Mouse (Mus musculus): ENCODE measurements around the gene Ddx58.

Ddx58 gene

GRCm38 (mm10) chr4:40239409-40240271, at the start of gene Ddx58:
Gene Ddx58 (minus strand): TSS chr4:40239828.
- in situ Hi-C loops (cut with MboI; ENCODE audit: low pct_unique_long_range_greater_than_20kb in 1 of 2, low sequenced_read_pairs in 2 of 2, unreplicated experiment in 1 of 2): no loop called here

GRCm38 (mm10) chr4:40289046-40289445, 49.4 kb upstream of the Ddx58 start:
- in situ Hi-C loops (cut with MboI; ENCODE audit: low pct_unique_long_range_greater_than_20kb in 1 of 2, low sequenced_read_pairs in 2 of 2, unreplicated experiment in 1 of 2): loop anchor here (25.0 kb wide), 2 partner anchors 152 to 398 kb away; partner anchors contain the start of gene Aco1 (in 1 of the 2)

- in situ Hi-C loops (cut with MboI; ENCODE audit: low pct_unique_long_range_greater_than_20kb in 1 of 2, low sequenced_read_pairs in 2 of 2, unreplicated experiment in 1 of 2): loop anchor here (25.0 kb wide), 2 partner anchors 150 to 400 kb away; partner anchors contain the start of gene Aco1 (in 1 of the 2)
Measured at GRCm38 (mm10) chr4:40287415-40287814, 47.8 kb upstream of the Ddx58 start.

- in situ Hi-C loops (cut with MboI; ENCODE audit: low pct_unique_long_range_greater_than_20kb in 1 of 2, low sequenced_read_pairs in 2 of 2, unreplicated experiment in 1 of 2): loop anchor here (25.0 kb wide), 2 partner anchors 148 to 402 kb away; partner anchors contain the start of gene Aco1 (in 1 of the 2)
Measured at GRCm38 (mm10) chr4:40285582-40285981, 46.0 kb upstream of the Ddx58 start.

GRCm38 (mm10) chr4:40279276-40279900, 39.8 kb upstream of the Ddx58 start, which contains the start of gene Ndufb6:
Gene Ndufb6 (minus strand): TSS chr4:40279421.
- in situ Hi-C loops (cut with MboI; ENCODE audit: low pct_unique_long_range_greater_than_20kb in 1 of 2, low sequenced_read_pairs in 2 of 2, unreplicated experiment in 1 of 2): loop anchor here (25.0 kb wide), 2 partner anchors 142 to 408 kb away; partner anchors contain the start of gene Aco1 (in 1 of the 2)

DNA sequence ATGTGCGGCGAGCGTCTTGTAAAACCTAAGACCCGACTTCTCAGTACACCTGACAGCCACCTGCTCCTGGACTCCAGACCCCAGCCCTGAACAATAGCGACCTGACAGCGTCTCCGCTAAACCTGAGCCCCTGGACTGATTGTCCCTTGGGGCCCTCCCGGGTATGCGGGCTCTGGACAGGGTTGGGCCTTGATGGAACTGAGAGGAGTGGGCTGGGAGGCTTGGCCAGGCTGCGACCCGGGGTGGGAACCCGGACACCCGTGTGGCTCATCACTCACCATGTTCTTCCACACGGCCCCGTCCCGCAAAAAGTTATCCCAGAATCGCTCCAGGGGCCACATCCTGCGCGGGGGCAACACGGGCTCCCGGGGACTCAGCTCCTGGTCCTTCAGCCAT, 39.2 kb upstream of the Ddx58 start:
- in situ Hi-C loops (cut with MboI; ENCODE audit: low pct_unique_long_range_greater_than_20kb in 1 of 2, low sequenced_read_pairs in 2 of 2, unreplicated experiment in 1 of 2): loop anchor here (25.0 kb wide), 2 partner anchors 142 to 408 kb away; partner anchors contain the start of gene Aco1 (in 1 of the 2)

DNA sequence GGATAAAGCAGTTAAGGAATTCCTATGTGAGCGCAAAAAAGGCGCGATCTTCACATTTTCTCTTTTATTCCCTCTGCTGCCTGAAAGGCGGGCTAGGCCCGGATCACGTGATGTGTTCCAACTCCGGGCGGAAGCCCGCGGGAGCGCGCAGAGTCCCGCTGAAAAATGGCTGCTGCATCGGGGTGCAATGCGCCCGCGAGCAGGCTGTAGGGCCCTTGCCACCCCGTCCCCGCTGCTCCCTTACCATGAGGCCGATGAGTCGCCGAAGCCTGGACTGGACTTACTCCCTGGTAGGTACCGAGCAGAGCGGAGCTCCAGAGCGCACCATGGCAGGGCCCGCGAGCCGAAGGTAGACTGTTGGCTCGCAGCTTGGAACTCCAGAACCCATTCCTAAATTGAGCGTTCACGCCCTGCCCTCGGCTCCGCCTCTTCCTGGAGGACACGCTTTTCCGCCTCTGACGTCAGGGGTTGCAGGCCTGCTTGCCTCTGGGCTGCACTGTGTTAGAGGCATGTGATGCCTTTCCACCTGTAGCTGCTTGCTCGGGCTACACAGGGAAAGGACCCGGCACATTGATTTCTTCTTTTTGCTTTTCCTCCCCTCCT, 29.9 kb upstream of the Ddx58 start, which contains the start of the genes Smim27 and Topors:
Smim27 (plus strand) TSS at position 150 of the 603 bp plus-strand sequence.
Topors (minus strand) TSS at position 421 of the 603 bp plus-strand sequence.
- in situ Hi-C loops (cut with MboI; ENCODE audit: low pct_unique_long_range_greater_than_20kb in 1 of 2, low sequenced_read_pairs in 2 of 2, unreplicated experiment in 1 of 2): no loop called here

DNA sequence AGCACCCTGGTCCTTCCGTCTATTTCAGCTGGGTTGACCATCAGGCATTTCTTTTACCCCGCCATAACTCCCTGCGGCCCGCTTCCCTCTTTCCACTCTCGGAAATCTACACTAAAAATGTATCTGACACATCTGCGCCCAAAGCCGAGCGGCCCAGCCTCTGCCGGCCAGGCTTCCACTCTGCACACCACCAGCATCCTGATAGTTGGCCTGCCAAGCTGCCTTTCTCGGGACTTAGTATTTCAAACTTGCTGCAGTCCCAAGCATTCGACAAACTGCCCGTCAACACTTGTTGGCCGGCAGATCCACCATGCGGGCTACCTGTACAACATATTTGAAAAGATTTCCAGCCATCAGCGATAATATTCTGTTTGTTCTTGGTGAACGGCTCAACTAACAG, 29.2 kb upstream of the Ddx58 start:
- in situ Hi-C loops (cut with MboI; ENCODE audit: low pct_unique_long_range_greater_than_20kb in 1 of 2, low sequenced_read_pairs in 2 of 2, unreplicated experiment in 1 of 2): no loop called here

- in situ Hi-C loops (cut with MboI; ENCODE audit: low pct_unique_long_range_greater_than_20kb in 1 of 2, low sequenced_read_pairs in 2 of 2, unreplicated experiment in 1 of 2): no loop called here
Measured at GRCm38 (mm10) chr4:40268204-40268813, 28.7 kb upstream of the Ddx58 start.

DNA sequence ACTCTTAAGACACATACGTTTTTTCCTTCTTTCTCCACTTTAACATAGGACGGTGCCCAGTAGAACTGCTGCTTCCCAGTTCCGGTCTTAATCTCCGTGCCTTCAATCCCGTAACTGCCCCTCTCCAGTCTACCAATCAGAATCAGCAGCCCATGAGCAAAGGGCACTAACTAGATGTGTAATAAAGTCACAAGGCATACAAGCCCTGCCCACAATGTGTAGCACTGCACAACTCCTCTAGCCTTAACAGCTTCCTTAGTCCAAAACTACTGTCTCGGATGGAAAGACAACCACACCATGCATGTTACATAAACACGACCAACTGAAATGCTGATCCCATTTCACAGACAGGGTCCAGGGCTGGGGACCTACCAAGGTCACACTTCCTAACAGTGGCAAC, 28.1 kb upstream of the Ddx58 start:
- in situ Hi-C loops (cut with MboI; ENCODE audit: low pct_unique_long_range_greater_than_20kb in 1 of 2, low sequenced_read_pairs in 2 of 2, unreplicated experiment in 1 of 2): no loop called here

DNA sequence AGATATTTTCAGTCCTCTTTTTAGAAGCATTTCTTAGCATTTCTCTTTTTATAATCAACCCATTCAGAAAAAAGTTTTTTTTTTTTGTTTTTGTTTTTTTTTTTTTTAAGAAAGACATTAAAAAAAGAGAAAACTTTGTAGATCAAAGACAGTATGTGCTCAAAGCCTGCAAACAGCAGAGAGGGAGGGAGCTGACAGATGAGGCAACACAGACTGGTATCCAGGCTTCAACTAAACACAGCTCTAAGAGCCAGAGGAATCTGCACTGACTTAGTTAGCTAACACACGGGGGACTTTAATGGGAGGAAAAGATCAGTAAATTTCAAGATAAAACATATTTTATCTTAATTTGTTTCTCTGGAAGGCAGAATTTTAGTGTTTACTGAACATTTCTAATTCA, 24.7 kb upstream of the Ddx58 start:
- in situ Hi-C loops (cut with MboI; ENCODE audit: low pct_unique_long_range_greater_than_20kb in 1 of 2, low sequenced_read_pairs in 2 of 2, unreplicated experiment in 1 of 2): no loop called here

GRCm38 (mm10) chr4:40254385-40255103, 14.9 kb upstream of the Ddx58 start:
- in situ Hi-C loops (cut with MboI; ENCODE audit: low pct_unique_long_range_greater_than_20kb in 1 of 2, low sequenced_read_pairs in 2 of 2, unreplicated experiment in 1 of 2): no loop called here

DNA sequence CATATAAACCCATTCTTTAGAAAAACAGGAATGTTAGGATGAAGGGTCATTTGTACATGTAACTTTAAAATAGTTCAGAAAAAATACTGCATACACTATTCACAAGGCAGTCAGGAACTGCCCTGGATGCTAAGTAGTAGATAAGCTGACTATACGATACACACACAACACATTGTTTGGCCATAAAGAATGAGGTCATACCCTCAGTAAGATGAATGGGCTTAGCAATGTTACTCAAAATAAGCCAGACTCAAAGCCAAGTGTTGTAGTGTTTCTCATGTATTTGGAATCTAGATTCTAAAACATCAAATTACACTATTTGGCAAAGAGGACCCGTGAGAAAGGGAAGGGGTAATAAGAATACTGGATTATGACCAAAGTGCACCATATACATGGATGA, 14.1 kb upstream of the Ddx58 start:
- in situ Hi-C loops (cut with MboI; ENCODE audit: low pct_unique_long_range_greater_than_20kb in 1 of 2, low sequenced_read_pairs in 2 of 2, unreplicated experiment in 1 of 2): no loop called here

DNA sequence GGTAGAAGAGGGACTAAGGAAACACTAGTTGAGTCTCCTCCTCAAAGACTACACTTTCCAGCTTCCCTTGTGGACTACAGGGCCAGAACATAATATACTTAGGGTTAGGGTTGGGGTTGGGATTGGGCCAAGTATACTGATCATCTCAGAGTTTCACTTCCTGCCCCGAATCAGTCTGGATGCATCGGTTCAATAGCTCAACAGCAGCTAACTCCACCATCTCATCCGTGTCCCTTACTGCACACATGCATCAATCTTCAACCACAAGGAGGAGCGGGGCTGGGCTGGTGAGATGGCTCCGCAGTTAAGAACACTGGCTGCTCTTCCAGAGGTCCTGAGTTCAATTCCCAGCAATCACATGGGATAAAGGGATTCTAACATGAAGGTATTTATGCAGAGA, 11.4 kb upstream of the Ddx58 start:
- in situ Hi-C loops (cut with MboI; ENCODE audit: low pct_unique_long_range_greater_than_20kb in 1 of 2, low sequenced_read_pairs in 2 of 2, unreplicated experiment in 1 of 2): no loop called here

- in situ Hi-C loops (cut with MboI; ENCODE audit: low pct_unique_long_range_greater_than_20kb in 1 of 2, low sequenced_read_pairs in 2 of 2, unreplicated experiment in 1 of 2): no loop called here
Measured at GRCm38 (mm10) chr4:40244035-40244434, 4.4 kb upstream of the Ddx58 start.

DNA sequence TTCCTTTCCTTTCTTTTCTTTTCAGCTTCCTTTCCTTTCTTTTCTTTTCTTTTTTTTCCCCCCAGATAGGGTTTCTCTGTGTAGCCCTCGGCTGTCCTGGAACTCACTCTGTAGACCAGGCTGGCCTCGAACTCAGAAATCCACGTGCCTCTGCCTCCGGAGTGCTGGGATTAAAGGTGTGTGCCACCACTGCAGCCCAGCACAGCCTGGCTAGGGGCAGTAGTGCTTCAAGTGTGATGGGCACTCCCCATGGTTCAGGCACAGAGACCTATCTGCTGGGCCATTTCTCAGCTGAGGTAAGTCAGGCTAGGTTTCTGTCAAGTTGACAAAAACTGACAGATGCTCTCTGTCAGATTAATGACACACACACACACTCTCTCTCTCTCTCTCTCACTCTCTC, 3.4 kb upstream of the Ddx58 start:
- in situ Hi-C loops (cut with MboI; ENCODE audit: low pct_unique_long_range_greater_than_20kb in 1 of 2, low sequenced_read_pairs in 2 of 2, unreplicated experiment in 1 of 2): no loop called here

DNA sequence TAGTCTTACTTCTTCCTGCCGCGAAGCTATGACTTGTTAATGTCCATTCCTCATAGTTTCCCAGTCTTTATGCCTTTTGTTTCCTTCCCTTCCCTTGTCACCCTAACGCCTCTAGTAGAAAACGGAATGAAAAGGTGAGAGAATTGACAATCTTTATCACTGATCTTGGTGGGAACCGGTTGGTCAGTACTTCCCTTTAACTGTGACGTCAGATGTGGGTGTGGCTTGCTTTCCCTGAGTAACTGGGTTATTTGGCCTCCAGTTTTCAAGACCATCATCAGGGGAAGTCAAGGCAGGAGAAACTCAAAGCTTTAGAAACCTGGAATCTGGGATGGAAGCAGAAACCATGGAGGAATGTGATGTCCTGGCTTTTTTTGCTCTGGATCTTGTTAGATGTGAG, 2.3 kb upstream of the Ddx58 start:
- in situ Hi-C loops (cut with MboI; ENCODE audit: low pct_unique_long_range_greater_than_20kb in 1 of 2, low sequenced_read_pairs in 2 of 2, unreplicated experiment in 1 of 2): no loop called here

DNA sequence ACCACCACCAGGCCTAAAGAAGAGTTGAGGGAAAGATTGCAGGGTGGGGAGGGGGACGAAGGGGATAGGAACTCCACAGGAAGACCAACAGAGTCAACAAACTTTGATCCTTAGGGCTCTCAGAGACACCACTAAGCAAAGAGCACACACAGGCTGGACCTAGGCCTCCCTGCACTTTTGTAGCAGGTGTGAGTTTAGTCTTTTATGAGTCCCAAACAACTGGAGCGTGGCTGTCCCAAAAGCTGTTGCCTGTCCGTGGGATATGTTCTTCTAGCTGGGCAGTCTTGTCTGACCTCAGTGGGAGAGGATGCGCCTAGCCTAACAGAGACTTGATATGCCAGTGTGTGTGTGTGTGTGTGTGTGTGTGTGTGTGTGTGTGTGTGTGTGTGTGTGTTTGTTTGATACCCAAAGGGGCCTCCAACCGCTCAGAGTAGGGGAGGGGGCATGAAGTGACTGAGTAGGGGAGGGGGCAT, 680 bp upstream of the Ddx58 start:
- in situ Hi-C loops (cut with MboI; ENCODE audit: low pct_unique_long_range_greater_than_20kb in 1 of 2, low sequenced_read_pairs in 2 of 2, unreplicated experiment in 1 of 2): no loop called here
